Mouse (Mus musculus) testis, postnatal 10 days (tissue): ENCODE data around the gene Ablim2.
A peak's percentile ranks its signal among the peaks of the same experiment; 100 is the strongest.

ENCODE experiments used
- DNase-seq: peaks from one replicate; pipeline ENCODE4 v3.0.0; 2021; ENCODE audit warnings: low spot score

Ablim2 gene

DNA sequence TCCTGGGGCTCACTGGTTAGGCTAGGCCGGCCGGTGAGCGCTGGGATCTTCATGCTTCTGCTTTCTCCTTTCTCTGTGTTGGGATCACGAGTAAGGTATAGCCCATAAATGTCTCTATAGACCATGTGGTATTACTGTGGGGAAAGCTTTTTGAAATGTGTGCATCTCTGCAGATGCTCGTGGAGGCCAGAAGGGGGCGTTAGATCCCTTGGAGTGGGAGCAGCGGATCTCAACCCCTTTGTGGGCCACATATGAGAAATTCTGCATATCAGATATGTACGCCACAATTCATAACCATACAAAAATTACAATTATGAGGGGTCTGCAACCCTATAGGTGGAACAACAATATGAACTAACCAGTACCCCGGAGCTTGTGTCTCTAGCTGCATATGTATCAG lies 131.3 kb downstream of the Ablim2 start:
- no peak for DNase-seq

- DNase-seq: no peak
Measured at GRCm38 (mm10) chr5:35889641-35890040, 132.0 kb downstream of the Ablim2 start.

DNA sequence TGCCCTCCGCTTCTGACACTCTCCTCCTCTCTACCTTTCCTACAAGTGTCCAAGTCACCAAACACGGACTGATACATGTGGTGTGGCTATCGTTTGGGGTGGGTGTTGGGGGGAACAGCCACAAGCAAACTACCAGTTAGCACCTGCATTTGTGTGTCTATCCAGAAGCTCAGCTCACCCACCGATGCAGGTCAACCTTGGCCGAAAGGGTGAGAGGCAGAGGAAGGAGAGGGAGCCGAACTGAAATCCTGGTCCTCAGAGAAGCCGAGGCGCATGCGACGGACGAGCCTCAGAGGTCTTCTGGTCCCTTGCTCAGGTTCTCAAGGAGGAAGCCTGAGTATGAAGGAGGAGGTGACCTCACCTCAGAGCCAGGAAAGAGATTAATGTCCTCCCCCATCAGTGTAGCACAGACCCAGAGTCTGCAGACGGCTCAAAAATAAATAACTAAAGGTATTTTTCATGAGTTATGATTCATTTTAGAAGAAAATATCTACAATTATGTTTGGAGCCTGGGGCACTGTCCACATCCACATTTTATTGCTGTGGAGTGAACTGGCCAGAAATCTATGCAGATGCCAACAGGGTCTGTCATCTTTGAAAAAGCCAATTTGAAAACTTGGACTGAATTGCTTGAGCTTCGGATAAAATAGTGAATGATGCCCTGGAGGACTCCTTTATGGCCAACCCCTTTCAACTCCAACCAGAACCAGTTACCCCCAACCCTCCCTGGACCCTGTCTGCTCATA lies 133.5 kb downstream of the Ablim2 start:
- no peak for DNase-seq

GRCm38 (mm10) chr5:35892363-35892762 lies 134.7 kb downstream of the Ablim2 start:
- no peak for DNase-seq

- DNase-seq: peak; percentile 100
Measured at GRCm38 (mm10) chr5:35893093-35893804, 135.6 kb downstream of the Ablim2 start, which contains the start of gene Afap1. TSS of gene Afap1 (plus strand) at chr5:35893319.

- peak; percentile 78 for DNase-seq
Measured at GRCm38 (mm10) chr5:35893805-35894260, 136.2 kb downstream of the Ablim2 start.

- peak; percentile 64 for DNase-seq
Measured at GRCm38 (mm10) chr5:35894295-35895047, 136.8 kb downstream of the Ablim2 start.

- DNase-seq: no peak
Measured at GRCm38 (mm10) chr5:35895926-35896325, 138.2 kb downstream of the Ablim2 start.

- no peak for DNase-seq
Measured at GRCm38 (mm10) chr5:35896556-35896955, 138.9 kb downstream of the Ablim2 start.

DNA sequence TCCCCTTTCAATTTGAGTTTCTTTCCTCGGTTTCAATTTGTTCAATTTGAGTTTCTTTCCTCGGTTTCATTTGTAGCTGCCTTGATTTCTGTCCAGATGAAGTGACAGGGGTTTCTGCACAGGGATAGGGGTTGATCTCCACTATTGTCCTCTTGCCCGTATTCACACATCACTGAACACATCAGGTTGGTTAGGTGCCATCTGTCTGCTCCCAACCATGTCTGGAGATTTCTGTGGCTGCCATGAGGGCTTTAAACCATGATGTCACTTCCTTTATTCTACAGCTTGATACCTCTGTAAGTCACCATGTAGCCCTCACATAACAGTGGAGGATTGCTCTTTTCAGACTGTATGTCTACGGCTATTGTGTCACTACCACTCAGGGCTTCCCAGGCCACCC lies 139.5 kb downstream of the Ablim2 start:
- no peak for DNase-seq

DNA sequence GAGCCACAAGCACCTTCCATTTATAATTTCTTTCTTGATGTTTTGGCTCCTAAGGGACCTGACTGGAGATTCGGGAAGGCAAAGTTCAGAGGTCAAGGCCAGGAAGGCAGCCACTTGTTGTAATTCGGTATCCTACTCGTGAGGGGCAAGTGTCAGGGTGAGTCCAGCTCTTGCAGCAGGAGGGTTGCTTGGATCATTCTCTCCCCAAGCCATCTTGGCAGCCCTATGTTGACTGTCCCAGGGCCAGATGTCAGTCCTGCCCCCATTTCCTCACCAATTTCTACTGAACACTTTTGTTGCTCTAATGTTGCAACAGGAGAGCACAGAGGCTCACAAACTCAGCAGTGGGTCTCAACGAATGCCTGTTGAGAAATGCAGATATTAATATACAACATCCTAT lies 140.4 kb downstream of the Ablim2 start:
- DNase-seq: no peak

GRCm38 (mm10) chr5:35898994-35899393 lies 141.3 kb downstream of the Ablim2 start:
- no peak for DNase-seq

- no peak for DNase-seq
Measured at GRCm38 (mm10) chr5:35900401-35901225, 142.9 kb downstream of the Ablim2 start.

GRCm38 (mm10) chr5:35901226-35901809 lies 143.6 kb downstream of the Ablim2 start:
- DNase-seq: no peak

DNA sequence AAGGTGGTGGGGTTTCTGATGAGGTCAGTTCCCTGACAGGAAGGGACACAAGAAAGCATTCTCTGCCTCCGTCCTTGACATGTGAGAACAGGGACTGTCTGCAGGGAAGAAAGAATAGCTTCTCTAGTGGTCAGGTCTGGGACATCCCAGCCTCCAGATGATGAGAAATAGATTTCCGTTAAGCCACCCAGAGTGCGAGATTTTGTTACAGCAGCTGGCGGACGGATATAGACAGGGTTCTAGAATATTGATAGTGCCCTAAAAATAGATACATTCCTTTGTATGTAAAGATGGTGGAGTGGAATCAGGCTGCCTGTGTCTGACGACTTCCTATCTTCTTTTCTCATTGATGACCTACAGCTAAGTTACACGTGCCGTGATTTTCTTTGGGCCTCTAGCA lies 145.8 kb downstream of the Ablim2 start:
- no peak for DNase-seq

- DNase-seq: no peak
Measured at GRCm38 (mm10) chr5:35905283-35905682, 147.6 kb downstream of the Ablim2 start.

- no peak for DNase-seq
Measured at GRCm38 (mm10) chr5:35907090-35907489, 149.4 kb downstream of the Ablim2 start.

DNA sequence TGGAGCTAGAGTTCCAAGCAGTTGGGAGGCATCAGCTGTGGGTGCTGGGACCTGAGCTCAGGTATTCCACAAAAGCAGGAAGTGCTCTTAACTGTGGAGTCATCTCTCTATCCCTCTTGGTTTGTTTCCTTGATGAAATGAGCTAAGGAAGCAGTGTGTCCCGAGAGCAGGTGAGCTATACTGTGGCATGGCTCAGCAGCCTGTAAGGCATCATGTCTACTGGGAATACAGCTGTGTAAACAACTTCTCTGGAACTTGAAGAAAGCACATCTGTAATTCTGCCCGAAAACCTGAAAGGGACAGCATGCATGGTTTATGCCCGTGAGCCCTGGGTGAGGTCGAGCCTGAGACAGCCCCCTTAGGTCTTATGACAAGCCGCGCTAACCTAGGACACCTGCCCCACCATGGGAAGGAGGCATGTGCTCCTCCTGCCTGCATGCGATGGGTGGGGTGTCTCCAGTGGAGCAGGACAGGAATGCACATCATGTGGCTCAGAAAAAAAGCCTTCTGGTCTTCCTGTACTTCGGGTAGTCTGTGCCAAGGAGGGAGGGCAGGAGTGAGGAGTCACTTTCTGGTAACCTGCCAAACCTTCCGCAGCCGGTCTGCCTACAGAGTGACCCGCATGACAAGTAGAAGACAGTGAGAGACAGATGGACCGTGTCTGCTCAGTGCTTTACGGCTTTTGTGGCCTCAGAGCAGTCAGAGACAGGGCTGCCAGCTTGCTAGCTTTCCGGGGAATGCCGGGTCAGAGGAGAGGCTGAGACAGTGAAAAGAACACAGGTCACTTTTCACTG lies 150.2 kb downstream of the Ablim2 start:
- peak; percentile 61 for DNase-seq

DNA sequence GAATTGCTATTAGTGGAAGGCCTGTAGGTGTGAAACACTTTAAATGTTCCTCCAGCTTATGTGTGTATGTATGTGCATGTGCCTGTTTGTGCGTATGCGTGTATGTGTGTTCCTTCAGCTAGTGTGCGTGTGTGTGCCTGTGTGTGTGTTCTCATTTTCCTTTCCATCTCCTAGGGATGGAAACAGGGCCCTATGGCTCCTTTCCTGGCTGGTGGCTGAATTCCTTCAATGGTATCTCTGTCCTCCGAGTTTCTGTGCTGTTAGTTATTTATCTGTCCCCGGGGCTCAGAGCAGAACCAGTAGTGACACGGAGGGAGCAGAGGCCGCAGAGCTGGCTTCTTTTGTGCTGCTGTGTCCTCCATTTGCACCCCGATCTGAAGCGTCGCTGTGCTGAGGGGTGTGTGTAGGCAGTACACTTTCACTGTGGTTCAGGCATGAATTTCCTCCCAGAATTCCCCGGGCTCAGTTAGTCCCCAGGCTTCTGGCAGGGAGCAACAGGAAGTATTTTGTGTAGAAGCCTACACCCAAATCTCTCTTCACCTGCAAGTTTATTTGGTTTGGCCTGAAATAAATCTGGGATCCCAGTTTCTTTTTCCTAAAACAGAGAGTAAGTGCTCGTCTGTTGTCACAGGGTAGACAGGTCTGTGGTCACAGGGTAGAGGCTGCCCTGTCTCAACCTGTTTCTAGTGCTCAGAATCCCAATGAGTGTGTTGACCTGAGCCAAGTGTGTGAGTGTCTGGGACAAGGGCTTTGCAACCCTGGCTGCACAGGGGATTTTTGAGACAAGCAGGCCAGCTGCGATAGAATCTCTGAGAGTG lies 151.2 kb downstream of the Ablim2 start:
- no peak for DNase-seq
